Mouse (Mus musculus) G1E (cell line): Measurements from ENCODE around the gene 1700086D15Rik.

Source experiments
- CTCF ChIP-seq: IDR thresholded peaks from 2 replicates; pipeline ENCODE4 v1.5.1; 2012; ENCODE audit warnings: low read depth, low read length, inconsistent platforms, mixed read lengths
- GATA2 ChIP-seq: IDR thresholded peaks from 2 replicates; pipeline ENCODE4 v1.6.1; 2012; ENCODE audit warnings: low read depth, low read length, inconsistent platforms, borderline replicate concordance
- TAL1 ChIP-seq: conservative IDR thresholded peaks from 2 replicates; pipeline ENCODE4 v1.6.1; 2012; ENCODE audit warnings: low read depth, low read length, inconsistent platforms, mixed read lengths

- TF ChIP-seq GATA2 (no peak), CTCF (no peak), TAL1 (no peak)
These were observed 3.1 kb upstream of the 1700086D15Rik start, which contains the start of gene Arhgap44 for GRCm38 (mm10) chr11:65162767-65163120.
